Mouse (Mus musculus) large intestine, adult 2 months (tissue): Measurements from ENCODE around the gene Tpcn1. TPM values are rescaled to one million over a fixed set of nuclear protein-coding genes. Genes with fewer than 3 reads are reported as not detected.

ENCODE experiments used
- DNase-seq: peaks from one replicate; pipeline ENCODE4 v3.0.0-alpha.2; 2012; ENCODE audit warnings: low read depth, low spot score
- WGBS: fragments of 180-500 bp; shearing (Covaris S2); methylation state at CpG from one replicate; pipeline ENCODE4 v1.1.7; 2018; 5-methylcytosine and 5-hydroxymethylcytosine counted together
- polyA plus RNA-seq: library from polyadenylated mRNA; depleted of rRNA; stranded (reverse); fragments of >200 nt; gene quantifications from 2 replicates; pipeline ENCODE4 v1.2.3, GENCODE M21; 2012

Gene Tpcn1
- polyA plus RNA-seq, 1 experiment = 41.7 TPM

DNA sequence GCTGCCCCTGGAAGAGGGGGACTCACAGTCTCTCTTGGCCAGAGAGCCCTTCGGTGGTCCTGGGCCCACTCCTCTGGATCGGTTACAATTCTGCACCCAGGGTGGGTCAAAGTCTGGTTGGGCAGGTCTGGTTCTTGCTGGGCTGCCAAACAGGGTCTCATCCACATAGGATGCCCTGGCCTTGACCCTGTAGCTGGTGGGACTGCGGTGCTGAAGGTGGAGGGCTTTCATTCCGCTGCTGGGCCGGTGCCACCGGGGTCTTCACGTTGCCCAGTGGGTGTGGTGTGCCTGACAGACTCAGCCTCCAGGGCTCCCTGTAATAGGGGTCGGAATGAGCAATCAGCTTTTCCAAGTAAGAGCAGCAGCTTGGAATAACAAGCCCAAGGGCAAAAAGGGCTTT lies 22.9 kb upstream of the Tpcn1 start:
- DNase-seq = no peak
- 36% methylated on average over 8 of the region's 8 CpGs for WGBS

- WGBS = 75% methylated on average over 5 of the region's 5 CpGs
- DNase-seq = no peak
Observed at GRCm38 (mm10) chr5:120610906-120611305, 22.4 kb upstream of the Tpcn1 start.

- 73% methylated on average over 16 of the region's 16 CpGs for WGBS
- no peak for DNase-seq
Observed at GRCm38 (mm10) chr5:120609246-120609775, 20.8 kb upstream of the Tpcn1 start.

DNA sequence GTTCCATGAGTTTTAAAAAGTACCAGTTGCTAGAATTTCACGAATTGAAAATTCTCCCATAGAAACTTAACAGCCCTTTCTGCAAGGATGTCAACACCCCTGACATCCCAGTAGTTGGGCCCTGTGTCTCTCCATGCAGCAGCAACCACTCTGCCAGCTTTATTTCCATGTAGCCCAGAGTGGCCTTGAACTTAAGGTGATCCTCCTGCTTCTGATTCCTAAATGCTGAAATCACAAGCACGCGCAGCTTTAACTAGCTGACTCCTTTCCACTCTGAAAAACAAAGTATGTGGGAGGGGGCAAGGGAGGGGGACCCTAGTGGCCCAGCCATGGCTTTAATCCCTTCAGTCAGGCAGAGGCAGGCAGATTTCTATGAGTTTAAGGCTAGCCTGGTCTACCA lies 18.9 kb upstream of the Tpcn1 start:
- 85% methylated on average over 3 of the region's 3 CpGs for WGBS
- DNase-seq = no peak

DNA sequence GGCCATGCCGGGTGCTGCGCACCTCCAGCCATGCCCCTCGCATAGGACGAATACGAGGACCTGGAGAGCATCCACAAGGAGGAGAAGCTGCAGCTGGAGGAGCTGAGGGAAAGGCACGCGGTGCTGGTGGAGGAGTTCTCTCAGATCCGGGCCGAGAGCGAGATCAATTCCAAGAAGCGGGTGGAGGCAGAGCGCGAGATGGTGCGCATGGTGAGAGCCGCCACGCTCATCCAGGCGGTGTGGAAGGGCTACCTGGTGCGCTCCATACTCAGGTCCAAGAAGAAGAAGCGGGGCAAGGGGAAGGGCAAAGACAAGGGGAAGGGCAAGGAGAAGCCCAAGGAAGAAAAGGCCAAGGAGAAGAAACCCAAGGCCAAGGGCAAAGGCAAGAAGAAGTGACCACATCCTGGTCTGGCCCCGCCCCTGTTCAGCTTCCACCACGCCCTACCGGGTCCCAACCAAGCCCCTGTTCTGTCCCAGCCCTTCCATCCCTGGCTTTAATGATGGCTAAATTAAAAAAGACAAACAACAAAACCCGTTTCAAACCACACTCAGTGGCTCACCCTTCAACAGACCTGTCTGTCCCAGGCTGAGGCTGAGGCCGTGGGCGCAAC lies 18.2 kb upstream of the Tpcn1 start:
- DNase-seq = no peak
- 77% methylated on average over 25 of the region's 25 CpGs for WGBS

DNA sequence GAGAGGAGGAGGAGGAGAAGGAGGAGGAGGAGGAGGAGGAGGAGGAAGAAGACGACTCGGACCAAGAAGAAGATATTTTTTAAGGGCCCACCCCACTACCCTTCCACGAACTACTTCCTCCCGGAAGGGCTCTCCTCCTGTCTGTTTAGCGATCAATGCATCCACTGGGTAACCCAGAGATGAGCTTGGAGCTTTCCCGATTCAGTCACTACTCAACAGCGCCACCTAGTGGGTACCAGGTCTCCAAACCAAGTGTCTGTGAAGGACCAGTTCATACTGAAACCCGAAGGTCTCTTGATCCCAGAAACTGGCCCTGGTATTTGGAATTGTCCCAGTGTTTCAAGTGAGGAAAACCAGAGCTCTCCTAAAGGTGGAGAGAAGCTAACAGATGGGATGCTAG lies 17.2 kb upstream of the Tpcn1 start:
- 0% methylated on average over 7 of the region's 8 CpGs for WGBS

GRCm38 (mm10) chr5:120605241-120605661 lies 16.8 kb upstream of the Tpcn1 start:
- no peak for DNase-seq
- WGBS = 8% methylated on average over 10 of the region's 10 CpGs

More for the DNA sequence above, 17.2 kb upstream of the Tpcn1 start:
- peak; percentile 90 for DNase-seq

DNA sequence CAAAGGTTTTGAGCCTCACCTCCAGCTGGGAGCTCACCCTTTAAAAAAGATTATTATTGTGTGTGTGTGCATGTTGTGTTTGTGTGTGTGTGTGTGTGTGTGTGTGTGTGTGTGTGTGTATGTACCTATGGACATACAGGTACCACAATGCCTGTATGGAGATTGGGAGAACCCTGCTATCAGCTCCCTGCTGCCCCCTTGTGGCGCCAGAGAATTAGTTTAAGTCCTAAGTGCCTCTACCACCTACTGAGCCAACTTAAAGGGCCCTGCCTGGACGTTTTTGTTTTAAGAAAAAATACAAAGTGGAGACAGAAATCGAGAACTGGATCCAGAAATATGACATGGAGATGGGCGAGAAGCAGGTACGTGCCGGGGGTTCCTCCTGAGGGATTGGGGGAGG lies 16.4 kb upstream of the Tpcn1 start:
- DNase-seq = peak; percentile 80
- 9% methylated on average over 6 of the region's 6 CpGs for WGBS

DNA sequence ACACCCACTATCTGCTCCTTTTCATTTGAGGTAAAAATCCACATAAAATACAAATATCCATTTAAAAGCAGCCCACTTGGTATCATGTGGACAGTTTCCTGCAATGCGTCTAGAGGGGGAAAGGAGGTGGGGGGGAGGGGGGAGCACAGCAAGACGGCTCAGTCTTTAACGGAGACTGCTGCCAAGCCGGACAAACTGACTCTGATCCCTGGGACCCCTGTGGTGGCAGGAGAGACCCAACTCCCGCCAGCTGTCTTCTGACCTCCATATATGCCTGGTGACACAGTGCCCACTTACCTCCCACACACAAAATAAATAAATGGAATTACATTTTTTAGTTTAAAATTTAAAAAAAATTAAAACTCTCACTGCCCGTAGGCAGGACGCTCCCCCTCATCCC lies 15.0 kb upstream of the Tpcn1 start:
- no peak for DNase-seq
- WGBS = 91% methylated on average over 7 of the region's 7 CpGs

DNA sequence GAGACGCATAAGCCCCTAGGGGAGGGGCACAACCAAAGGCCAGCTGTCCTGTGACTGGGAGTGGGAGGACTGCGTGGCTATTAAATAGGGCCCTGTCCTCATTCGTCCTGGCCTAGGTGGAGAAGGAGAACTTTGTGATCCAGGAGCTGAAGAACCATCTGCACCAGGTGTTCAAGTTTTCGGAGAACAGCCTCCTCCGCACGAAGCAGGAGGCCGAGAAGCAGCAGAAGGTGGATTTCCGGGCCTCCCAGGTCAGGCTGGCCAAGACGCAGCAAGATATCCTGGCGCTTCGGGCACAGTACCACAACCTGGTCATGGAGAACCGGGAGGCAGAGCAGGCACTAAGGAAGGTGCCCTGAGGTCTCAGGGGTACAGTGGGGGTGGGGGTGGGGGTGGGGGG lies 13.7 kb upstream of the Tpcn1 start:
- WGBS = 95% methylated on average over 12 of the region's 12 CpGs
- no peak for DNase-seq

GRCm38 (mm10) chr5:120600946-120601668 lies 12.6 kb upstream of the Tpcn1 start:
- no peak for DNase-seq
- 58% methylated on average over 11 of the region's 11 CpGs for WGBS

DNA sequence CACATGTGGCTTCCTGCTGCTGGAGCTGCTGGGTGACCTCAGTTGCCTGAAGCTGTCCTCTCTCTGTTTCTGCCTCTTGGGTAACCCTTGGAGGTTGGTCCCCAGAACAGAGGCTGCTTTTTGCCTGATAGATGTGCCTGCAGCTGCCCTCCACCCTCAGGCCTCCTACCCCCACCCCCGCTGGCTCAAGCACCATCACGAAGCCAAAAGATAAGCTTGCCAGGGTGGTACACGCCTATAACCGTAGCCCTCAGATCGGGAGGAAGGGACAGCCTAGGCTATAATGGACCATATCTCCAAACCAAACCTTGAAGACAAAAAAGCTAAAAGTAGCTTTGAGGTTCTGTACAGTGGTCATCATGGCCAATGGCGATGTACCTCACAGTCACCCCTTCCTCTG lies 11.2 kb upstream of the Tpcn1 start:
- 80% methylated on average over 6 of the region's 6 CpGs for WGBS
- no peak for DNase-seq

GRCm38 (mm10) chr5:120594485-120594884 lies 6.0 kb upstream of the Tpcn1 start:
- no peak for DNase-seq
- 86% methylated on average over 6 of the region's 6 CpGs for WGBS

DNA sequence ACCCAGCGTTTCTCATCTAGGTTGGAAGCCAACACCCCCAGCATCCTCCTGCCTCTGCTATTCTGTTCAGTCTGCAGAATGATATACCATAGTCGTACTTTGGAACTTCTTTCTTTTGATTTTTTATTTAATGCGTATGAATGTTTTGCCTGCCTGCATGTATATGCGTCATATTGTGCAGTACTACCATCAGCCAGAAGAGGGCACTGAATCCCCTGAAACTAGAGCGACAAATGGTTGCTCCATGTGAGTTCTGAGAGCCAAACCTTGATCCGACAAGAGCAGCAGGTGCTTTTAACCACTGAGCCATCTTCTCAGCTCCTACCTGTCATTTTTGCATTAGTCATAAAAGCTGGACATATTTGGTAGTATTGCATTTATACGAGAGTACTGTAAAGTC lies 3.7 kb upstream of the Tpcn1 start:
- DNase-seq = no peak
- 75% methylated on average over 7 of the region's 7 CpGs for WGBS

DNA sequence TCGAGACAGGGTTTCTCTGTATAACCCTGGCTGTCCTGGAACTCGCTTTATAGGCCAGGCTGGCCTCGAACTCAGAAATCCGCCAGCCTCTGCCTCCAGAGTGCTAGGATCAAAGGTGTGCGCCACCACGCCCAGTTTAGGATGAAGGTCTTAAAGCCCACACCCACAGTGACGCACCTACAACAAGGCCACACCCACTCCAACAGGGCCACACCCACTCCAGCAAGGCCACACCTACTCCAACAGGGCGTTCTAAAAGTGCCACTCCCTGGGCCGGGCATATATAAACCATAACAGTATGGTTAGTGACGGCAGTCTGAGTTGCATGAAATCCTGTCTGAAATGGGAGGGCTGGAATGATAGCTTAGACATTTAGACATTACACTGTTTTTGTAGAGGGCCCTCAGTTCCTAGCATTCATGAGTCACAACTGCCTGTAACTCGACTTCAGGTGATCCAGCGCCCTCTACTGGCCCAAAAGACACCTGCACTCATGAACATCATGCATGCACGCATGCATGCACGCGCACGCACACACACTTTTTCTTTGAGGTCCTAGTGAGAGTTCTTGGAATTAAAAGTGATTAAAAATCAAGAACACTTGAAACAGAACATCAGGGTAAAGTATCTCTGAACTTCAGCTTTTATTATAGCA lies 2.0 kb upstream of the Tpcn1 start:
- WGBS = 51% methylated on average over 16 of the region's 16 CpGs
- peak; percentile 54 for DNase-seq

- WGBS = under 1% methylated on average over 29 of the region's 29 CpGs
- DNase-seq = no peak
Observed at GRCm38 (mm10) chr5:120587940-120588568, 419 bp downstream of the Tpcn1 start.

DNA sequence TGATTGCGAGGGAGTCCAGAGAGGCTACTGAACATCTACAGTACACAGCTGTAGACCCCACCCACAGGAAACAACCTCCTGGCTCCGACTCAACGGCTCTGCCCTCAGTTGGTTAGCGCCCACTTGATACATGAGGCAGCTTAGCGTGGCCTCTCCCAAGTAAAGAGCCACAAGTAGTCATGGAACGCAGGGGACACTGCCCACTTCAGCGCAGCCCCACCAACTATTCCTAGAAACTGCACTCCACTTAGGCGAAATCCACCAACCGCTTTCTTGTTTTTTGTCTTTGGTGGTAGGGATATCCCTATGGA lies 902 bp downstream of the Tpcn1 start:
- peak; percentile 62 for DNase-seq
- 6% methylated on average over 9 of the region's 9 CpGs for WGBS

GRCm38 (mm10) chr5:120586741-120587615 lies 1.5 kb downstream of the Tpcn1 start:
- WGBS = 5% methylated on average over 17 of the region's 17 CpGs

DNA sequence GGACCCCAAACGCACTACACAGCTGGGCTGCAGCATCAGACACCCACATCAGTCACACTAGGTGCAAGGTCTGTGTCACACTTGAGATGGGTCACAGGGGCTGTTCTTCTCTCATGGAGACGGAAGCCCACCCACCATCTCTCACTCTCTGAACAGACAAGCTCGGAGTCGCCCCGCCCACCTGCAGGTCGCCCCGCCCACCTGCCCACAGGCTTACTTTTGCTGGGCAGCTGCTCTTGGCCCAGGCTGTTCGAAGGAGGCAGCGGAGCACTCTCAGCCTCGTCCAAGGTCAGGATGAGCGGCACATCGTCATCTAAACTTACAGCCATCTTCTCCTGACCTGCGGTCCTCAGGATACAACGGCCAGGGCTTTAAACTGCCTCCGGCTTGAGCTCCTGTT lies 3.5 kb downstream of the Tpcn1 start:
- no peak for DNase-seq
- 66% methylated on average over 15 of the region's 15 CpGs for WGBS

More at GRCm38 (mm10) chr5:120586741-120587615, 1.5 kb downstream of the Tpcn1 start:
- no peak for DNase-seq
